ENCODE assay signal across 25 mouse cellular contexts in genomic region chr11:92629319-92629718, GRCm38 (mm10).
DNase-seq lines count a peak whose midpoint lies in the region; ATAC-seq lines count a peak whose summit lies in the region.
"Had no signal": no experiment of that assay in that cellular context is flagged by ENCODE, and none has a peak within 500 bp of the region (broad histone marks: within the 10 kb centered on the region; RNA-seq: fewer than 3 reads in every experiment).

No protein-coding gene starts in this region.

- H3K27ac ChIP-seq in neural tube, embryonic 11.5 days (ENCODE audit: low read depth, low read length), result 0 out of 2 replicates have a peak overlapping the region, but pooled peaks have one; percentile 27
- 0 out of 2 replicates have a peak overlapping the region, but pooled peaks have one; percentile 52 for H3K27ac ChIP-seq in hindbrain, embryonic 13.5 days
- H3K27ac ChIP-seq: hindbrain, embryonic 15.5 days; limb, embryonic 13.5 days; lung, embryonic 15.5 days; stomach, embryonic 15.5 days had no signal

- H3K4me3 ChIP-seq in neural tube, embryonic 11.5 days (ENCODE audit: low read depth, low read length), result no peak overlapping the region
- H3K4me3 ChIP-seq in hindbrain, embryonic 13.5 days, result no peak overlapping the region
- H3K4me3 ChIP-seq: hindbrain, embryonic 15.5 days; limb, embryonic 13.5 days; lung, embryonic 15.5 days; stomach, embryonic 15.5 days had no signal

- WGBS in neural tube, embryonic 11.5 days, result 41% methylated on average over 2 of the region's 2 CpGs
- 60% methylated on average over 2 of the region's 2 CpGs for WGBS in hindbrain, embryonic 13.5 days

- no peaks in the 10 kb centered on the region for H3K4me1 ChIP-seq in neural tube, embryonic 11.5 days (ENCODE audit: control insufficient read depth, insufficient read depth, low read length)
- H3K4me1 ChIP-seq in hindbrain, embryonic 13.5 days (replicated peaks), result 0 out of 2 replicates have a peak, but pooled peaks cover 3% of the 10 kb centered on the region
- H3K4me1 ChIP-seq: hindbrain, embryonic 15.5 days; limb, embryonic 13.5 days; lung, embryonic 15.5 days; stomach, embryonic 15.5 days had no signal

- no peak overlapping the region for H3K9ac ChIP-seq in neural tube, embryonic 11.5 days (ENCODE audit: low read length)
- H3K9ac ChIP-seq in hindbrain, embryonic 13.5 days, result no peak overlapping the region
- H3K9ac ChIP-seq: hindbrain, embryonic 15.5 days; limb, embryonic 13.5 days; lung, embryonic 15.5 days; stomach, embryonic 15.5 days had no signal

- H3K4me2 ChIP-seq in neural tube, embryonic 11.5 days (ENCODE audit: low read depth), result no peak overlapping the region
- no peak overlapping the region for H3K4me2 ChIP-seq in hindbrain, embryonic 13.5 days
- H3K4me2 ChIP-seq: hindbrain, embryonic 15.5 days; limb, embryonic 13.5 days; liver, embryonic 11.5 days; lung, embryonic 15.5 days; midbrain, embryonic 11.5 days; stomach, embryonic 15.5 days had no signal

- no peaks in the 10 kb centered on the region for H3K36me3 ChIP-seq in neural tube, embryonic 11.5 days (ENCODE audit: control insufficient read depth, insufficient read depth, low read length)
- no peaks in the 10 kb centered on the region for H3K36me3 ChIP-seq in hindbrain, embryonic 13.5 days
- H3K36me3 ChIP-seq: G1E; hindbrain, embryonic 15.5 days; limb, embryonic 13.5 days; lung, embryonic 15.5 days; stomach, embryonic 15.5 days had no signal

- no peaks in the 10 kb centered on the region for H3K9me3 ChIP-seq in neural tube, embryonic 11.5 days (ENCODE audit: control insufficient read depth, low read length)
- H3K9me3 ChIP-seq in hindbrain, embryonic 13.5 days, result no peaks in the 10 kb centered on the region
- H3K9me3 ChIP-seq: G1E; hindbrain, embryonic 15.5 days; limb, embryonic 13.5 days; lung, embryonic 15.5 days; stomach, embryonic 15.5 days had no signal

- no peaks in the 10 kb centered on the region for H3K27me3 ChIP-seq in neural tube, embryonic 11.5 days (ENCODE audit: control insufficient read depth, insufficient read depth, low read length)
- no peaks in the 10 kb centered on the region for H3K27me3 ChIP-seq in hindbrain, embryonic 13.5 days
- H3K27me3 ChIP-seq: hindbrain, embryonic 15.5 days; limb, embryonic 13.5 days; lung, embryonic 15.5 days; stomach, embryonic 15.5 days had no signal

- DNase-seq in embryo, embryonic 10 days (ENCODE audit: low spot score), result peak; percentile 11
- DNase-seq in embryo, embryonic 9.5 days (ENCODE audit: extremely low spot score), result no peak
- DNase-seq in neural tube, embryonic 11.5 days (ENCODE audit: low spot score), result peak; percentile 15
- no peak for DNase-seq in neural tube, embryonic 10.5 days (ENCODE audit: extremely low spot score, low spot score)
- DNase-seq in mesoderm, embryonic 11.5 days (ENCODE audit: low read depth, low spot score), result peak; percentile 56
- DNase-seq in gastrocnemius, postnatal 25 days, result no peak
- no peak for DNase-seq in adrenal gland, postnatal 36 days
- DNase-seq: adrenal gland, postnatal 10 days; cerebellum, adult 11 months; cerebellum, adult 9-10 months; cerebellum, postnatal 36 days; heart, postnatal 14 days; kidney, adult 2 months; kidney, postnatal 36 days; retina, postnatal 1 day; right cerebral cortex, postnatal 25 days had no signal

- ATAC-seq in neural tube, embryonic 11.5 days (ENCODE audit: insufficient read depth, low FRiP score, low TSS enrichment), result no peak
- ATAC-seq in hindbrain, embryonic 13.5 days (ENCODE audit: low FRiP score), result no peak
- ATAC-seq: forebrain, embryonic 14.5 days had no signal

Comparison
In these comparisons a context has a peak if more than half of its experiments do, and no peak if none do; other contexts are left out.
1. DNase-seq: peak in embryo, embryonic 10 days (single experiment), neural tube, embryonic 11.5 days (single experiment) and mesoderm, embryonic 11.5 days (single experiment); none in embryo, embryonic 9.5 days (single experiment), neural tube, embryonic 10.5 days (single experiment), gastrocnemius, postnatal 25 days (single experiment) and adrenal gland, postnatal 36 days (0 of 2).